Mouse (Mus musculus) 416B (cell line): ENCODE data around the gene Rgs12.

Experiments
- DNase-seq: peaks from one replicate; pipeline ENCODE4 v3.0.0; 2011; ENCODE audit warnings: low read depth

The Rgs12 gene

DNA sequence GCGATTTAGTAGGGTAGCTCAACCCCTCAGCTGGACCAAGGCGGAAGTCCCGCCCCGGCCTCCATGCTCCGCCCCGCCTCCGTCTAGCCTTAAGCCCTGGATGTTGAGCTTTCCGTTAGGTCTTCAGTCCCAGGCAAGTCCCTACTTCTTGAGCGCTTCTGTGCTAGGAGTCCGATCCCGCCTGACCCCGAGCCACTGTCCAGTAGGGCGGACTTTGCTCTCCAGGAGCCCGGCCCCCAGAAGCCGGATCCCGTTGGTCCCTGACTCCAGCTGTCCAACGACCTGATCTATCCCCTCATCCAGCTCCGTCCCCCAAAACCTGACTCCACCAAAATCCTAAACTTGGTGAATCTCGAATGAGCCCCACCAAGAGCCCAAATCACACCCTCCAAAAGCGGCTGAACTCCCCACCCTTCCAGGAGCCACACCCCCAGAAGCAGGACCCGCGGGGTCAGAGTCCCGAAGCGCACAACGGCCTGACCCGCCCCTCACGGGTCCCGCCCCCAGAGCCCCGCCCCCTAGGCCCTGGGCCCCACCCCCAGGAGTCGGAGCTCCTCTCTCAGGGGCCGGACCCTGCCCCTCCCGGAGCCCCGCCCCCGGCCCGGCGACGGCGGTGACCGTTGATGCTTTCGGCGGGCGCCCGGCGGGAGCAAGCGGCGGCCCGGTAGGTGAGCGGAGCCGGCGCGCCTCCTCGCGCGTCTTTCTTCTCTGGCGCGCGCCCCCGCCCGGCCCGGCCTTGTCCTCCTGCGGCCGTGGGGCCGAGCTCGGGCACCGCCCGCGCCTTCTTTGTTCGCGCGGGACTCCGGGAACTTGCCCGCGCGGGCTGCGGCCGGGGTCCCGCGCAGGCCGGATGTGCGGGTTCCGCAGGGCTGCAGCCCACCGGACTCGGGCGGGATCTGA lies at the start of gene Rgs12:
Gene Rgs12, plus strand, starts transcription at position 585 of the 900 bp plus-strand sequence.
- peak; percentile 86 for DNase-seq

- DNase-seq = no peak
Observed at GRCm38 (mm10) chr5:34899787-34900469, 49.3 kb upstream of the Rgs12 start.

DNA sequence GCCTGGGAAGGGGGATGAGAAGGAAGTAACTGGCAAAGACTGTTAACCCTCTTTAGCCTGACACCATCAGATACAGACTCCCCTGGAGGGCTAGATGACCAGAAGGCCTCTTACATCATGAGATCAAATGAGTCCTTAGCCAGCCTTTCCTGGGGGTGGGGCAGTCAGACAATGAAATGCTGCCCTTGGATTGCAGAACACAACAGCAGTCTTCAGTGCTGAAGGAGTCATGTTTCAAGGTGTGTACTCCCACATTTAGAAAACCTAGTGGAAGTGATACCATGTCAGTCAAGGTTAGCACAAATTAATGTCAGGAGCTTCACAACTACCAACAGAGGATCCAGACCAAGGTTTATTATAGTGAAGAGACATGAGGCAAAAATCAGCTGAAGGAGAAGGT lies 46.9 kb upstream of the Rgs12 start:
- DNase-seq = no peak

DNA sequence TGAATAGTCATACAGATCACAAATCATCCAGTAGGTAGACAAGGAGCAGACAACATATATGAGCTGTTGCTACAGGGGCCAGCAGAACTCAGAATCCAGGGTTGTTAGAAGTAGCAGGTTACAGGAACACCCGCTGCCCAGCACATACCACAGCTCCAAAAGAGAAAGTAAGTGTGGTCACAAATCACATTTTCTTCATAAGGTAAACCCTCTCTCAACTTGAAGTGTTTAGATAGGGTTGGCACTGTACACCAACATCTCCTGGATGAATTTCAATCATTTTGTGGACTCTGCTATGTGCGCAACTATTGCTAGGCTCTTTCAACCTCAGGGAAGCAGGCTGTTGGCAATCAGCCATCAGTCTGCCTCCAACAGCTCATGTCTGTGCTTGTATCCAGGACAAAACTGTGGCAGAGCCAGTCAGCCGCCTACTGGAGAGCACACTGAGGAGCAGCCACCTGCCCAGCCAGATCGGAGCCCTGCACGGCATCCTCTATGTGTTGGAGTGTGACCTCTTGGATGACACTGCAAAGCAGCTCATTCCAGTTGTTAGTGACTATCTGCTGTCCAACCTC lies 46.3 kb upstream of the Rgs12 start:
- DNase-seq = peak; percentile 13

GRCm38 (mm10) chr5:34904412-34904811 lies 44.8 kb upstream of the Rgs12 start:
- DNase-seq = no peak

GRCm38 (mm10) chr5:34907230-34907629 lies 42.0 kb upstream of the Rgs12 start:
- DNase-seq = no peak

DNA sequence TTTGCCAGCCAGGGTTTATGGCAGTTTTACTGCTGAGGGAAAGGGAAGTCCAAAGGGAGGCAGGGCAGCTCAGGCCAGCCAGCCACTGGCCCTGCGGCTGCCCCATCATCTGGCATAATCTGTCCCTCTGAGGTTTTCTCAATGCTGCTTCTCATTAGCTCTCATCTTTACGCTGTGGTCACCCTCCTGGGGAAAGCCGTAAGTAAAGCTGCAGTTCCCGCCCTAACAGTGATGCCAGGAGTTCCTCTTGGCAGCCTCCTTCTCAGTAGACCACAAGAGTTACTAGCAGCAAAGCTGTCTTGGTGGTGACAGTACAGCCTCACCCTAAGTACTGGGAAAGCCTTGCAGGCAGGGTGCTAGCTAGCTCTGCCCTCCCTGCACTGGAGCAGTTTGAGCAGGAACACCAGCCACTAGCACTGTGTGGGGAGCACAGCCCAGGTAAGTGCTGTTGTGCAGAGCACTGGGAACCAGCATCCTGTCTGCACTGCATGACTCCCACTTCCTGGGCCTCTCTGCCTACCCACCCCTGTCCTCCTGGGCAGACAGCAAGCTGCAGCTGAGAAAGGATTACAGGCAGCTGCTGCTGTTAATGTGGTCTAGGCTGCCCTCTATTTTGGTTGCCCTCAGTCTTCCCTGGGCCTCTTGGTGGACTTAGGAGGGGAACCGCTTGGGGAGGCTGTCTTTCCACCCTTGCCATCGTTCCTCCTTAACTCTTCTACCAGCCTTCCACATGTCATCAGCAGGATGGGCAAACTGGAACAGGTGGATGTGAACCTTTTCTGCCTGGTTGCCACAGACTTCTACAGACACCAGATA lies 41.1 kb upstream of the Rgs12 start, which contains the start of gene Msantd1:
Gene Msantd1, plus strand, starts transcription at position 103 of the 816 bp plus-strand sequence.
- peak; percentile 85 for DNase-seq

- DNase-seq = no peak
Observed at GRCm38 (mm10) chr5:34908726-34909633, 40.3 kb upstream of the Rgs12 start.

DNA sequence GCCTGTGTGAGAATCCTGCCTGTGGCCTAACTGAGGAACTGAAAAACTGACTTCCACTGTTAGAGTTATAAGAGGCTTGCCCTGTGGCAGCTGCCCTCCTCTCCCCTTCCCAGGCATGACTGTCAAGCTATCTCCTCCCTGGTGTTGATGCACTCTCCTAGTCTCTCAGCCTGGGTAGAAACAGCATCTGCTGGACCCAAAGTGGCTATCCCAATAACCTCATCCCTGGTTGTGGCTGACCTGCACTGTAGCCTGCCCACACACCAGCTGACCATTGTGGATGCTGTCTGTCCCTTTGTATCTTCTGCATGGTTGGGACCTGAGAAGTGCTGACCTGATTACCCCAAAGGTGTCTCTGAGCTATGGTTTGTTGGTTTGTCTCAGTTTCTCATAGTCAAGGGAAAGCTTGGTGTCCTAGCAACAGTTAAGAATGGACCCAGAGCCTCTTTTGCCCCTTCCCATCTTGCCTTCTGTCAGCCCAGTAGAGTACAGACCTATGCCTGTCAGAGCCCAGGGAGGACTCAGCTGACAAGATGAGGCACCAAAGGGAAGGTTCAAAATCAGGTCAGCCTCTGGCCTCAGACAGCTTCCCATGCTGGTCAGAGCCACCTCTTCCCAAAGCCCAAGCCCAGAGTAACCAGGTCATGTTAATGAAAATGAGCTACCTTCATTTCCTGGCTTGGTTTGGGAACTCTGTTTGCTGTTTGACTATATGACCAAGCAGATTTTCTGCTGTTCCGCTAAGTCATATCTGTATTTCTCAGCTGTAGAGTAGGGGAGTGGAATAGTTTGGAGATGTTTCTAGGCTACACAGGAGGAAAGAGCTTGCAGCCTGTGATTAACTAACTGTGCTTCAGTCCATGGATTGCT lies 39.4 kb upstream of the Rgs12 start:
- no peak for DNase-seq

GRCm38 (mm10) chr5:34910504-34910815 lies 38.8 kb upstream of the Rgs12 start:
- no peak for DNase-seq

GRCm38 (mm10) chr5:34915801-34916200 lies 33.4 kb upstream of the Rgs12 start:
- peak; percentile 77 for DNase-seq

GRCm38 (mm10) chr5:34917234-34917655 lies 32.0 kb upstream of the Rgs12 start:
- DNase-seq = no peak

- no peak for DNase-seq
Observed at GRCm38 (mm10) chr5:34918785-34919184, 30.5 kb upstream of the Rgs12 start.

- DNase-seq = no peak
Observed at GRCm38 (mm10) chr5:34922531-34922930, 26.7 kb upstream of the Rgs12 start.

DNA sequence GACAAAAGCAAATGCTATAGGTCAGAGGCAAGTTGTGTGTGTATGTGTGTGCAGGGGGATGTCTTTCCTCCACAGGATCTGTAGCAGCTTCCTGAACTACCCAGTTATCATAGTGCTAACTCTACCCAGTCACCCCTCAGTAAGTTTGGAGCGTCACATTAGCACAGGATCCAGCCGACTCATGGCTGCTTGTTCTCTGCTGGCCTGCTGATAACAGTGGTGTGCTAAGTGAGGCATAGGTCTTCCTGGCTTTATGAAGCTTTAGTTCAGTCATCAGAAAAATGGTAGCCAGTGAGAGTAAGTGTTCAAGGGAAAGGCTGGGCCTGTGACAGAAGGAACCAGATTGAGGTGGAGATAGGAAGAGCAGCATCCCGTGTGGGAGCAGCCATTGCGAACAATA lies 25.3 kb upstream of the Rgs12 start:
- peak; percentile 33 for DNase-seq

GRCm38 (mm10) chr5:34924519-34924918 lies 24.7 kb upstream of the Rgs12 start:
- no peak for DNase-seq

- DNase-seq = peak; percentile 41
Observed at GRCm38 (mm10) chr5:34927648-34928047, 21.6 kb upstream of the Rgs12 start.

DNA sequence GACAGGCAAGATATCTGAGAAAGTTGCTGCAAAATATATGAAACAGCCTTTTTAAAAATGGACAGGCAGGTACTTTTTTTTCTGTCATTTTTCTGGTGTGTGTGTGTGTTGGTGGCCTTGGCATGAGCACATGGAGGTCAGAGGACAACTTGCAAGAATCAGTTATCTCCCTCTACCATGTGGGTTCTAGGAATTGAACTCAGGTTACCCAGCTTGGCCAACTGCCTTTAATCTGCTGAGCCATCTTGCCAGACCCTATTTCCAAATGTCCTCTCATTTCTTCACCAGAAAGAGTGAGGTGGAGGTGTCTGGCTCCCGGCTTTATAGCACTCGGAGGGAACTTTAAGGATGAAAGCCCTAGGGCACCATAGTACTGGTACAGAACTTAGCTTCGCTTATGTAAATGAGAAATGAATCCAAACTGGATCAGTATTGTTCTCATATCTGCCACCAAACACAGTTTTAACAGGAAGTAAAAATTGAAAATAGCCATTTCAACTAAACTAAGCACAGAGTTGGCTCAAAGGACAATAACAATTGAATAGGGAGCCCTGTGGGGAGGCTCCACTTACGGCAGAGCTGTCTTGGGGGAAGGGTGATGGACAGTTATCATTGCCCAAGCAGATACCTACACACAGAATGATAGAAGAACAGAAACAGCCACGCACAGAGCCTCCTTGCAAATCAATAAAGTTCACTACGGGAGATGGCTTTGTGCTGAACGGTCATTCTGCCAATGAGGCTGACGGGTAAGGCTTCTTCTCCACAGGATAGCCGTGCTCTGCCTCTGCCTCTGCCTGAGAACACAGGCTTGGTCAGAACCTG lies 18.9 kb upstream of the Rgs12 start:
- DNase-seq = peak; percentile 39

DNA sequence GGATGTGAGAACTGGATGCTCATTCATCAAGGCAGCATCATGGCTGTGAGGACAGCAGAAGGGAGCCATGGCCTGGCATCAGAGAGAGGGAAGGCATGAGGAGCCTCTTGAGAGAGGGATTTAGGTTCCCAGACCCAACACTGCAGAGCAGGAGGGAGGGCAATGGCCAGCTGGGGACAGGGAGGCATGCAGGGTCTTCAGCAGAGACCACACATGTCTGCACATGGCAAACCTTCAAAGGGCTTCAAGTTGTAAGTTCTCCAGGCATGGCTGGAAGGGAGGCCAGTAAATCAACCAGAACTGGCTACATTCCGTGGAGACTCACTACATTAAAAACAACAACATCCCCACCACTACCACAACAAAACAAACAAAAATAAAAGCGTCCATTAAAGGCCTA lies 18.2 kb upstream of the Rgs12 start:
- DNase-seq = no peak
